Mouse (Mus musculus) heart, embryonic 13.5 days (tissue): ENCODE measurements at regions not wholly inside any gene's neighbourhood (a gene's known extent, or its start where the extent isn't known, plus 50 kb on each side); places are given as distances from the start of the nearest gene placed in this dataset.

ENCODE experiments used
- ATAC-seq: fragments of 200-750 bp; cut with Nextera tagmentation; 2 replicates; pipeline ENCODE4 v1.8.0; 2017; ENCODE audit warnings: moderate TSS enrichment; ENCODE audit not compliant: insufficient number of reproducible peaks, low FRiP score, low TSS enrichment; ENCODE audit errors: extremely low read depth
- H3K27ac ChIP-seq: fragments of 300-500 bp; sonication (generic); replicated peaks from 2 replicates; pipeline ENCODE4 v1.5.1; 2015; ENCODE audit warnings: moderate library complexity, mild to moderate bottlenecking, inconsistent platforms
- H3K27me3 ChIP-seq: fragments of 300-500 bp; sonication (generic); replicated peaks from 2 replicates; pipeline ENCODE4 v1.6.1; 2015; ENCODE audit warnings: mild to moderate bottlenecking, inconsistent platforms
- H3K36me3 ChIP-seq: fragments of 300-500 bp; sonication (generic); 2 replicates; pipeline ENCODE4 v1.6.1; 2015; ENCODE audit warnings: mild to moderate bottlenecking, inconsistent platforms
- H3K4me1 ChIP-seq: fragments of 300-500 bp; sonication (generic); 2 replicates; pipeline ENCODE4 v1.6.1; 2015; ENCODE audit warnings: inconsistent platforms
- H3K4me2 ChIP-seq: fragments of 300-500 bp; sonication (generic); 2 replicates; pipeline ENCODE4 v1.6.1; 2015; ENCODE audit warnings: inconsistent platforms, mild to moderate bottlenecking, moderate library complexity
- H3K4me3 ChIP-seq: fragments of 300-500 bp; sonication (generic); 2 replicates; pipeline ENCODE4 v1.5.1; 2015; ENCODE audit warnings: moderate library complexity, mild to moderate bottlenecking, inconsistent platforms
- H3K9ac ChIP-seq: fragments of 300-500 bp; sonication (generic); 2 replicates; pipeline ENCODE4 v1.6.1; 2015; ENCODE audit warnings: inconsistent platforms, mild to moderate bottlenecking, moderate library complexity
- H3K9me3 ChIP-seq: fragments of 300-500 bp; sonication (generic); 2 replicates; pipeline ENCODE4 v1.6.1; 2016; ENCODE audit warnings: inconsistent platforms
- WGBS: fragments of 180-500 bp; shearing (Covaris S2); methylation state at CpG from one replicate; pipeline ENCODE4 v1.1.7; 2015; ENCODE audit warnings: mixed read lengths; 5-methylcytosine and 5-hydroxymethylcytosine counted together

GRCm38 (mm10) chr17:73048164-73048563 is 59.6 kb upstream of the Lclat1 start:
- Histone ChIP-seq H3K9ac (no peak overlapping the region), H3K36me3 (no peaks in the 10 kb centered on the region), H3K4me3 (no peak overlapping the region), H3K9me3 (no peaks in the 10 kb centered on the region), H3K27me3 (no peaks in the 10 kb centered on the region), H3K4me1 (peaks cover 2% of the 10 kb centered on the region), H3K4me2 (no peak overlapping the region), H3K27ac (no peak overlapping the region)
- no peak for ATAC-seq
- WGBS = 79% methylated on average over 2 of the region's 2 CpGs

DNA sequence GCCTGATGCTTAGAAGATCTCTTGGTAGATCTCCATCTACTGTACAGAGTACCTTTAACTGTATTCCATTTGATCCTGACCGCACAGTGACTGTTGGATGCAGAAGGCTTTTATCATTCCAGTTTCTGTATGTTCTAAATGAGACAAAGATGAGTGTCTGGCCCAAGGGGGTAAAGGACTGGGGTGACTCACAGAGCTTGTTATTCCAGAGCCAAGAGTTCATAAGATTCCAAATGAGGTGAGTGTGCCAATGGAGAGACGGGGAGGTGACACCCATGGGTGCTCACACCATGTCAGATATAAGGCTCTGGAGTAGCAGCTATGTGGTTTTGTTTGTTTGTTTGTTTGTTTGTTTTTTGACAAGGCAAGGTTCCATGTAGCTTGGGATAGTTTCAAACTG is 54.8 kb upstream of the Lclat1 start:
- no peak overlapping the region for H3K9ac ChIP-seq
- no peaks in the 10 kb centered on the region for H3K9me3 ChIP-seq
- no peak overlapping the region for H3K4me2 ChIP-seq
- 0 out of 2 replicates have a peak overlapping the region, but pooled peaks have one; percentile 48 for H3K27ac ChIP-seq
- 86% methylated on average over 2 of the region's 2 CpGs for WGBS
- no peaks in the 10 kb centered on the region for H3K27me3 ChIP-seq
- peaks cover 28% of the 10 kb centered on the region for H3K4me1 ChIP-seq
- H3K36me3 ChIP-seq = no peaks in the 10 kb centered on the region
- no peak for ATAC-seq
- H3K4me3 ChIP-seq = no peak overlapping the region

DNA sequence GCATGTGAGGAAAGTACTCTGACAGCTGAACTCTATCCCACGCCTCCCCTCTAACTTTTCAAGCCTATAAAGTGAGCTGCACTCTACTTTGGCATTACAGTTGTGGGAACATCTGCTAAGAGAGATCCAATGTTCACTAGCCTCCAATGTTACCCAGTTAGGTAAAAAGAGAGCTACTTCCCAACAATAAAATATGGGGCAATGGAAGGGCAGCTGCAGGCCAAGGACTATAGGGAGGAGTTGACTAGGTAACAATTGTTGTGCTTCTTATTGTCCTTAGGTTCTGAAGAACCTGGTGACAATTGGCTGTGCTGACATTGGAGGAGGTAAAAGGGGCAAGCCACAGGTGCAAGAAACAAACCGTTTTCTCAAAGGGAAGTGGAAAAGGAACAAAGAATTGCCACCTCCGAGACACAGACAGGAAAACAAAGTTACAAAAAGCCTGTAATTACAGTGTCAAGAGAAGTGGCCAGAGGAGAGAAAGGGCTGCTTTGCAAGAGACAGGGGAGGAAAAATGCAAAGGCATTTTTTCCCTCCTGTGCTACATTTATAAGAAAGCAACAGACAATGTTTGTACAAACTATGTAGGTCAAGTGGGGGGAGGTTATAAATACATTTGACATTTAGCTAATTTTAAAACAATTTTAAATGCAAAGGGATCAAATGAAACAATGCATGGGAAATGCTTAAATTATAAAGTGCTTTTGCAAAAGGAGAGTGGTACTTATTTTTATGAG is 54.1 kb upstream of the Lclat1 start:
- H3K4me2 ChIP-seq = no peak overlapping the region
- H3K27me3 ChIP-seq = no peaks in the 10 kb centered on the region
- H3K4me3 ChIP-seq = no peak overlapping the region
- no peak for ATAC-seq
- H3K36me3 ChIP-seq = no peaks in the 10 kb centered on the region
- H3K9ac ChIP-seq = no peak overlapping the region
- H3K4me1 ChIP-seq = peaks cover 34% of the 10 kb centered on the region
- H3K9me3 ChIP-seq = no peaks in the 10 kb centered on the region
- peak overlapping the region; percentile 48 for H3K27ac ChIP-seq
- WGBS = 48% methylated on average over 3 of the region's 3 CpGs

DNA sequence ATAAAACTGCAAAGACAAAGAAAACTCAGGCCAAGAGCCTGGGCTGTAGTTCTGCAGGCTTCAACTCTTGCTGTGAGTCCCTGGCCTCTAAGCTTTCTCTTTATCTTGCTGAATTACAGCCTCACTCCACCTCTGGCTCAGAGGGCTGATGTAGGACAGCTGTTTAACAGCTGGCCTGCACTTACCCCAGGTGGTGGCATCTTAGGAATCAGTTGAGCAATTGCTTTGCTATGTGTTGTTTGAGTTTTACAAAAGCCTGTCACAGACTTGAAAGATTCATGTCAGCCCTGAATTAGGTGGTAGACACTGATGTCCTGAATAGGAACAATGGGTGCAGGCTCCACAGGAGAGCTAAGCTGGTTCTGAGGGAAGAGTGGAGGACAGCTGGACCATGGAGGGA is 53.6 kb upstream of the Lclat1 start:
- H3K9ac ChIP-seq = no peak overlapping the region
- no peak for ATAC-seq
- no peaks in the 10 kb centered on the region for H3K27me3 ChIP-seq
- no peaks in the 10 kb centered on the region for H3K36me3 ChIP-seq
- no peak overlapping the region for H3K4me2 ChIP-seq
- H3K27ac ChIP-seq = peak overlapping the region; percentile 41
- no peaks in the 10 kb centered on the region for H3K9me3 ChIP-seq
- peaks cover 38% of the 10 kb centered on the region for H3K4me1 ChIP-seq
- no peak overlapping the region for H3K4me3 ChIP-seq

DNA sequence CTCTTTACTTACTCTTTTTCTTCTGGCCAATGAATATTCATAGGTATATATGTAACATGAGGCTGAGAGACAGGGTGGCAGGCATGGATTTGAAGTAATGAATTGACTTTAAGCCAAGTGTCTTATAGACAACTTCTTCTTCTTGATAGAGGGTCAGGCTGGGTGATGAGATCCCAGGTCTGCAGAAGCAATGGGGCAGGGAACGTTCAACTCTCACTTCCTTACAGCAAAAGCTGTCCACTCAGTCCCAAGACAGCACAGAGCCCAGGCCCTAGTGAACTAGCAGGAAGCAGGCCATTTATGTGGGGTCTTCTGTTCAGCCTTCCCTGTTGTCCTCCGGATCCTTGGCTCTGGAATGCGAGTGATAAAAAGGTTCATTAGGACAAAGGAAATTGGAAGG is 52.6 kb upstream of the Lclat1 start:
- Histone ChIP-seq H3K4me2 (no peak overlapping the region), H3K36me3 (no peaks in the 10 kb centered on the region), H3K9me3 (no peaks in the 10 kb centered on the region), H3K27me3 (no peaks in the 10 kb centered on the region), H3K9ac (no peak overlapping the region), H3K27ac (no peak overlapping the region), H3K4me3 (no peak overlapping the region), H3K4me1 (peaks cover 43% of the 10 kb centered on the region)
- no peak for ATAC-seq
- 56% methylated on average over 3 of the region's 3 CpGs for WGBS

DNA sequence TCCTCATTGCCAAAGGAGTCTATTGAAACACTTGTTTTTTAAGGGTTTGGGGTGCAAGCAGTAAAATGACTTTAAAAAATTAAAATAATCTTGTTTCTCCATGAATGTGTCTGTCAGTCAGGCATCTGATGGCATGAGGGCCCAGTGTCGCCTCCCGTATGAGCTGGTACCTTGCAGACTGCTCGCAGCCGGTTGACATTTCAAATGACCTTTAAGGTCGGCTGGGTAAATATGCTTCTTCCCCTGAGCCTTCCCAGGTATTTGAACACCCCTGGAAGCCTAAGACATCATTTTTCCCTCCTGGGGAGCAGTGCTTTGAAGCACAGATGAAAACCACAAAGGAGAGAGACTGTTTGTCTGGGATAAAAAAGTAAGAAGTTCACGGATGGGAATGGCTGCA is 52.2 kb upstream of the Lclat1 start:
- Histone ChIP-seq H3K27me3 (no peaks in the 10 kb centered on the region), H3K4me2 (no peak overlapping the region), H3K36me3 (no peaks in the 10 kb centered on the region), H3K4me1 (peaks cover 48% of the 10 kb centered on the region), H3K4me3 (no peak overlapping the region), H3K9ac (no peak overlapping the region), H3K9me3 (no peaks in the 10 kb centered on the region), H3K27ac (no peak overlapping the region)
- WGBS = 64% methylated on average over 6 of the region's 6 CpGs
- ATAC-seq = no peak

DNA sequence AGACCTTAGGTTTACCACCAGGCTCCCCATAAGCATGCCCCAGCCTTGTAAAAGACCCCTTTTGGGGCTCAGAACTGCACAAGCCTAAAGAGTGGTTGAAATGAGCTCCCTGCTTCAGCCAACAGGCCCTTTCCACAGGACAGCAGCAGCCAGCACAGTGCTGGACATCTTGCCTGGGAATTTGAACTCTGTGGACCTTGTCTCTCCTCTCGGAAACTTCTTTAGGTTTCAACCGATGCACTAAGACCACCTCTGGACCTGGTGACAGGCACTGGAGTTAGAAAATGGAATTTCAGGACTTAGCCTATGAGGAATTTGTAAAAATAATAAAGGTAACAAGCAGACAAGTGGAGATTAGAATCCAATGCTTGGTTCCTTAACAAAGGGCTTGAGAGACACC is 51.2 kb upstream of the Lclat1 start:
- WGBS = 75% methylated on average over 2 of the region's 2 CpGs
- Histone ChIP-seq H3K4me3 (no peak overlapping the region), H3K9me3 (no peaks in the 10 kb centered on the region), H3K27ac (no peak overlapping the region), H3K4me1 (peaks cover 55% of the 10 kb centered on the region), H3K36me3 (no peaks in the 10 kb centered on the region), H3K4me2 (no peak overlapping the region), H3K9ac (no peak overlapping the region), H3K27me3 (no peaks in the 10 kb centered on the region)
- ATAC-seq = no peak
